Mouse (Mus musculus) MEL (cell line): Measurements from ENCODE around the gene Srcin1. TPM values are rescaled to one million over a fixed set of nuclear protein-coding genes. Genes with fewer than 3 reads are reported as not detected.

ENCODE experiments used
- DNase-seq: peaks from one replicate; pipeline ENCODE4 v3.0.0; 2011; ENCODE audit warnings: low read depth, low spot score
- H3K27ac ChIP-seq: 2 replicates; pipeline ENCODE4 v1.5.1; 2012; ENCODE audit warnings: low read depth, mild to moderate bottlenecking, control low read depth, low read length, moderate library complexity; ENCODE audit not compliant: control insufficient read depth
- H3K27me3 ChIP-seq, 2 experiments: fragments of 150-350 bp in 1 of 2; sonication (generic) in 1 of 2; 2 replicates each; pipeline ENCODE4 v1.6.1; 2012; ENCODE audit warnings: low read length in 2 of 2, mild to moderate bottlenecking in 2 of 2, improper control_type of control experiment in 1 of 2, moderate library complexity in 1 of 2; ENCODE audit not compliant: insufficient read depth in 2 of 2, control insufficient read depth in 1 of 2
- H3K36me3 ChIP-seq, 2 experiments: 2 replicates each; pipeline ENCODE4 v1.6.1; 2012 to 2014; ENCODE audit warnings: low read length in 2 of 2, improper control_type of control experiment in 1 of 2, inconsistent platforms in 1 of 2, mild to moderate bottlenecking in 1 of 2; ENCODE audit not compliant: insufficient read depth in 2 of 2, control insufficient read depth in 1 of 2
- H3K4me1 ChIP-seq, 2 experiments: fragments of 150-350 bp in 1 of 2; sonication (generic) in 1 of 2; 2 replicates each; pipeline ENCODE4 v1.6.1; 2012; ENCODE audit warnings: low read length in 2 of 2, improper control_type of control experiment in 1 of 2, mild to moderate bottlenecking in 1 of 2; ENCODE audit not compliant: insufficient read depth in 2 of 2, control insufficient read depth in 1 of 2
- H3K4me3 ChIP-seq, 2 experiments: fragments of 150-350 bp in 1 of 2; sonication (generic) in 1 of 2; 2 replicates each; pipeline ENCODE4 v1.5.1; 2012; ENCODE audit warnings: low read depth in 2 of 2, low read length in 2 of 2, mild to moderate bottlenecking in 2 of 2, moderate library complexity in 2 of 2, control low read depth in 1 of 2, improper control_type of control experiment in 1 of 2; ENCODE audit not compliant: control insufficient read depth in 1 of 2, insufficient read depth in 1 of 2
- H3K79me2 ChIP-seq: 2 replicates; pipeline ENCODE4 v1.6.1; 2012; ENCODE audit warnings: mild to moderate bottlenecking, low read length, moderate library complexity; ENCODE audit not compliant: control insufficient read depth, poor library complexity, insufficient read depth
- H3K9ac ChIP-seq: 2 replicates; pipeline ENCODE4 v1.6.1; 2012; ENCODE audit warnings: low read depth, mild to moderate bottlenecking, control low read depth, low read length, moderate library complexity; ENCODE audit not compliant: control insufficient read depth, poor library complexity, severe bottlenecking
- H3K9me3 ChIP-seq: fragments of 150-350 bp; sonication (generic); replicated peaks from 2 replicates; pipeline ENCODE4 v1.6.1; 2012; ENCODE audit warnings: mild to moderate bottlenecking, low read length, improper control_type of control experiment, moderate library complexity; ENCODE audit not compliant: insufficient read depth
- BHLHE40 ChIP-seq: IDR thresholded peaks from 2 replicates; pipeline ENCODE4 v1.6.1; 2012; ENCODE audit warnings: low read depth, mild to moderate bottlenecking, inconsistent platforms, low read length, improper control_type of control experiment, borderline replicate concordance
- CHD2 ChIP-seq: IDR thresholded peaks from 2 replicates; pipeline ENCODE4 v1.6.1; 2011; ENCODE audit warnings: low read length, improper control_type of control experiment
- CTCF ChIP-seq, 3 experiments: IDR thresholded peaks in 2 of 3; conservative IDR thresholded peaks in 1 of 3; 2 replicates each; pipeline ENCODE4 v1.5.1; 2011 to 2012; ENCODE audit warnings: low read length in 3 of 3, low read depth in 2 of 3, mild to moderate bottlenecking in 2 of 3, improper control_type of control experiment in 1 of 3, inconsistent platforms in 1 of 3, mixed read lengths in 1 of 3, moderate library complexity in 1 of 3; ENCODE audit not compliant: control insufficient read depth in 1 of 3, insufficient read depth in 1 of 3, poor library complexity in 1 of 3, severe bottlenecking in 1 of 3
- ELF1 ChIP-seq: IDR thresholded peaks from 2 replicates; pipeline ENCODE4 v1.6.1; 2014; ENCODE audit warnings: low read depth, mild to moderate bottlenecking, inconsistent platforms, low read length, improper control_type of control experiment, moderate library complexity
- GABPA ChIP-seq: IDR thresholded peaks from 2 replicates; pipeline ENCODE4 v1.6.1; 2012; ENCODE audit warnings: low read depth, mild to moderate bottlenecking, inconsistent platforms, low read length, improper control_type of control experiment, moderate library complexity
- GATA1 ChIP-seq: IDR thresholded peaks from 2 replicates; pipeline ENCODE4 v1.6.1; 2011; ENCODE audit warnings: low read depth, low read length, improper control_type of control experiment
- JUND ChIP-seq: IDR thresholded peaks from 2 replicates; pipeline ENCODE4 v1.6.1; 2011; ENCODE audit warnings: low read depth, mild to moderate bottlenecking, improper control_type of control experiment, low read length
- KAT2A ChIP-seq: conservative IDR thresholded peaks from 2 replicates; pipeline ENCODE4 v1.6.1; 2012; ENCODE audit warnings: low read depth, low read length, improper control_type of control experiment, inconsistent platforms
- MAFK ChIP-seq: IDR thresholded peaks from 2 replicates; pipeline ENCODE4 v1.6.1; 2011; ENCODE audit warnings: low read depth, mild to moderate bottlenecking, low read length, improper control_type of control experiment, borderline replicate concordance
- MAX ChIP-seq: IDR thresholded peaks from 2 replicates; pipeline ENCODE4 v1.6.1; 2011; ENCODE audit warnings: low read length, improper control_type of control experiment
- MAZ ChIP-seq: IDR thresholded peaks from 2 replicates; pipeline ENCODE4 v1.6.1; 2012; ENCODE audit warnings: low read depth, mild to moderate bottlenecking, inconsistent platforms, low read length, improper control_type of control experiment
- MYC ChIP-seq: IDR thresholded peaks from 2 replicates; pipeline ENCODE4 v1.6.1; 2011; ENCODE audit warnings: low read depth, mild to moderate bottlenecking, low read length, improper control_type of control experiment, moderate library complexity
- POLR2A ChIP-seq, 2 experiments: IDR thresholded peaks; 2 replicates each; pipeline ENCODE4 v1.6.1; 2011 to 2012; ENCODE audit warnings: low read length in 2 of 2, mild to moderate bottlenecking in 2 of 2, control low read depth in 1 of 2, improper control_type of control experiment in 1 of 2, low read depth in 1 of 2, moderate library complexity in 1 of 2; ENCODE audit not compliant: control insufficient read depth in 1 of 2, insufficient read depth in 1 of 2, poor library complexity in 1 of 2
- POLR2AphosphoS5 ChIP-seq: IDR thresholded peaks from 2 replicates; pipeline ENCODE4 v1.6.1; 2012; ENCODE audit warnings: low read depth, borderline replicate concordance, mild to moderate bottlenecking, inconsistent platforms, low read length, moderate library complexity, mixed read lengths
- RAD21 ChIP-seq: IDR thresholded peaks from 2 replicates; pipeline ENCODE4 v1.6.1; 2011; ENCODE audit warnings: mild to moderate bottlenecking, low read depth, low read length, improper control_type of control experiment
- RCOR1 ChIP-seq: IDR thresholded peaks from 2 replicates; pipeline ENCODE4 v1.6.1; 2012; ENCODE audit warnings: low read depth, mild to moderate bottlenecking, inconsistent platforms, low read length, improper control_type of control experiment
- SIN3A ChIP-seq: IDR thresholded peaks from 2 replicates; pipeline ENCODE4 v1.6.1; 2012; ENCODE audit warnings: low read length, improper control_type of control experiment, inconsistent platforms
- SMC3 ChIP-seq: IDR thresholded peaks from 2 replicates; pipeline ENCODE4 v1.6.1; 2011; ENCODE audit warnings: low read depth, low read length, improper control_type of control experiment
- TBP ChIP-seq: IDR thresholded peaks from 2 replicates; pipeline ENCODE4 v1.8.0; 2011; ENCODE audit warnings: low read depth, low read length, improper control_type of control experiment
- UBTF ChIP-seq: IDR thresholded peaks from 2 replicates; pipeline ENCODE4 v1.6.1; 2012; ENCODE audit warnings: low read depth, mild to moderate bottlenecking, inconsistent platforms, low read length, improper control_type of control experiment, moderate library complexity, borderline replicate concordance; ENCODE audit not compliant: insufficient read depth
- USF1 ChIP-seq: IDR thresholded peaks from 2 replicates; pipeline ENCODE4 v1.6.1; 2014; ENCODE audit warnings: low read depth, mild to moderate bottlenecking, inconsistent platforms, low read length, improper control_type of control experiment, moderate library complexity
- USF2 ChIP-seq, 2 experiments: IDR thresholded peaks; 2 replicates each; pipeline ENCODE4 v1.6.1; 2011 to 2012; ENCODE audit warnings: improper control_type of control experiment in 2 of 2, low read length in 2 of 2, borderline replicate concordance in 1 of 2, inconsistent platforms in 1 of 2, low read depth in 1 of 2, mild to moderate bottlenecking in 1 of 2; ENCODE audit not compliant: insufficient read depth in 1 of 2
- ZKSCAN1 ChIP-seq: IDR thresholded peaks from 2 replicates; pipeline ENCODE4 v1.6.1; 2012; ENCODE audit warnings: low read depth, mild to moderate bottlenecking, inconsistent platforms, low read length, improper control_type of control experiment, moderate library complexity
- polyA plus RNA-seq, 2 experiments: library from polyadenylated mRNA; stranded (reverse) in 1 of 2; unstranded in 1 of 2; fragments of >175 nt in 1 of 2; fragments of >200 nt in 1 of 2; gene quantifications; 2 replicates each; pipeline versions ENCODE4 v1.2.1 to v1.2.4; 2012; ENCODE audit warnings: low replicate concordance in 2 of 2, low read depth in 1 of 2; ENCODE audit not compliant: insufficient read length in 2 of 2, insufficient read depth in 1 of 2, missing spikeins in 1 of 2
- total RNA-seq: library from RNA; depleted of rRNA; stranded (reverse); fragments of 300-350 nt; gene quantifications from 2 replicates; pipeline ENCODE4 v1.2.3, GENCODE M21; 2012; rRNA removed

Gene Srcin1
- total and polyA plus RNA-seq, 3 experiments = 0.04 to 0.10 TPM; not detected in 1

- H3K9ac ChIP-seq = no peak overlapping the region
- no peak overlapping the region for H3K27ac ChIP-seq
- H3K27me3 ChIP-seq = no peaks in the 10 kb centered on the region
- H3K4me1 ChIP-seq = no peaks in the 10 kb centered on the region
- no peak for DNase-seq
- no peak for TF ChIP-seq CHD2
- TF ChIP-seq ZKSCAN1 = no peak
- TF ChIP-seq JUND = no peak
- TF ChIP-seq ELF1 = no peak
- peak in 2 of 3 experiments; percentile 20 to 28; a peak in 3 of 6 replicates for TF ChIP-seq CTCF (IDR thresholded peaks at IDR 0.05 in 2 of 3, conservative IDR thresholded peaks at IDR 0.05 in 1 of 3; ENCODE audit: control insufficient read depth in 1 of 3, insufficient read depth in 1 of 3, low read depth in 2 of 3, low read length in 3 of 3, poor library complexity in 1 of 3, severe bottlenecking in 1 of 3)
- no peaks in the 10 kb centered on the region for H3K36me3 ChIP-seq
- H3K4me3 ChIP-seq = no peak overlapping the region
- H3K79me2 ChIP-seq = no peaks in the 10 kb centered on the region
- no peaks in the 10 kb centered on the region for H3K9me3 ChIP-seq
Observed at GRCm38 (mm10) chr11:97462538-97462937, 113.4 kb downstream of the Srcin1 start.

GRCm38 (mm10) chr11:97461307-97461820 is 114.6 kb downstream of the Srcin1 start:
- TF ChIP-seq ELF1 (no peak), UBTF (no peak), SIN3A (no peak), SMC3 (no peak), RCOR1 (no peak), TBP (no peak), MAFK (no peak), BHLHE40 (no peak), RAD21 (no peak), MYC (no peak), USF2 (IDR thresholded peaks at IDR 0.05; ENCODE audit: borderline replicate concordance in 1 of 2, insufficient read depth in 1 of 2, low read depth in 1 of 2, low read length in 2 of 2) (no peak), GABPA (no peak), POLR2AphosphoS5 (no peak), GATA1 (no peak), KAT2A (no peak), MAX (no peak), USF1 (no peak), POLR2A (IDR thresholded peaks at IDR 0.05; ENCODE audit: control insufficient read depth in 1 of 2, insufficient read depth in 1 of 2, low read depth in 1 of 2, low read length in 2 of 2, poor library complexity in 1 of 2) (no peak), MAZ (no peak)
- no peak overlapping the region for H3K9ac ChIP-seq
- no peak overlapping the region for H3K4me3 ChIP-seq
- no peak for DNase-seq
- H3K36me3 ChIP-seq = no peaks in the 10 kb centered on the region
- H3K27ac ChIP-seq = no peak overlapping the region
- no peaks in the 10 kb centered on the region for H3K27me3 ChIP-seq
- H3K9me3 ChIP-seq = no peaks in the 10 kb centered on the region
- no peaks in the 10 kb centered on the region for H3K4me1 ChIP-seq
- no peaks in the 10 kb centered on the region for H3K79me2 ChIP-seq

Other genes starting within 250 kb of the Srcin1 start
- gene Gpr179, start 224.1 kb downstream of the Srcin1 start, total RNA-seq = under 0.01 and 0.04 TPM in 2 replicates
- under 1 TPM in 1 of 2 experiments, not detected in 1; 0.01 TPM for gene Gpr179, start 224.1 kb downstream of the Srcin1 start, polyA plus RNA-seq
- 18.7 and 21.0 TPM in 2 replicates for gene Socs7, start 213.6 kb downstream of the Srcin1 start, total RNA-seq
- 10 to 100 TPM in 1 of 2 experiments, not detected in 1; 19.3 TPM for gene Socs7, start 213.6 kb downstream of the Srcin1 start, polyA plus RNA-seq
- 1.7 and 1.8 TPM in 2 replicates for gene Arhgap23, start 160.7 kb downstream of the Srcin1 start, total RNA-seq
- 1 to 10 TPM in 1 of 2 experiments, not detected in 1; 7.5 TPM for gene Arhgap23, start 160.7 kb downstream of the Srcin1 start, polyA plus RNA-seq
- gene 4933428G20Rik, start 75.8 kb downstream of the Srcin1 start, total RNA-seq = not detected in 2 replicates
- gene 4933428G20Rik, start 75.8 kb downstream of the Srcin1 start, polyA plus RNA-seq = under 1 TPM in 1 of 2 experiments, not detected in 1; 0.15 TPM
- not detected in 2 replicates for gene Epop, start 53.5 kb upstream of the Srcin1 start, total RNA-seq
- not detected for gene Epop, start 53.5 kb upstream of the Srcin1 start, polyA plus RNA-seq
- gene Mllt6, start 87.2 kb upstream of the Srcin1 start, total RNA-seq = 15.1 and 17.2 TPM in 2 replicates
- 10 to 100 TPM in 1 of 2 experiments, not detected in 1; 17.6 TPM for gene Mllt6, start 87.2 kb upstream of the Srcin1 start, polyA plus RNA-seq
- gene Cisd3, start 109.6 kb upstream of the Srcin1 start, total RNA-seq = 1.5 and 1.7 TPM in 2 replicates
- gene Cisd3, start 109.6 kb upstream of the Srcin1 start, polyA plus RNA-seq = 1 to 10 TPM in 1 of 2 experiments, not detected in 1; 6.1 TPM
- gene Pcgf2, start 124.3 kb upstream of the Srcin1 start, total RNA-seq = 12.3 and 20.0 TPM in 2 replicates
- 10 to 100 TPM in 1 of 2 experiments, not detected in 1; 38.7 TPM for gene Pcgf2, start 124.3 kb upstream of the Srcin1 start, polyA plus RNA-seq
- 914 and 1,101 TPM in 2 replicates for gene Psmb3, start 127.2 kb upstream of the Srcin1 start, total RNA-seq
- gene Psmb3, start 127.2 kb upstream of the Srcin1 start, polyA plus RNA-seq = 100 to 1,000 TPM in 1 of 2 experiments, not detected in 1; 648 TPM
- gene Pip4k2b, start 168.5 kb upstream of the Srcin1 start, total RNA-seq = 34.7 and 40.2 TPM in 2 replicates
- 10 to 100 TPM; 43.4 to 57.3 TPM for gene Pip4k2b, start 168.5 kb upstream of the Srcin1 start, polyA plus RNA-seq
- gene Cwc25, start 190.4 kb upstream of the Srcin1 start, total RNA-seq = 18.1 and 20.8 TPM in 2 replicates
- 10 to 100 TPM in 1 of 2 experiments, not detected in 1; 16.7 TPM for gene Cwc25, start 190.4 kb upstream of the Srcin1 start, polyA plus RNA-seq
- 0.69 TPM in 2 replicates for gene 1700001P01Rik, start 199.7 kb upstream of the Srcin1 start, total RNA-seq
- under 1 TPM in 1 of 2 experiments, not detected in 1; 0.43 TPM for gene 1700001P01Rik, start 199.7 kb upstream of the Srcin1 start, polyA plus RNA-seq
- gene Rpl23, start 206.3 kb upstream of the Srcin1 start, total RNA-seq = 1,922 and 2,072 TPM in 2 replicates
- gene Rpl23, start 206.3 kb upstream of the Srcin1 start, polyA plus RNA-seq = 100 to 1,000 TPM in 1 of 2 experiments, not detected in 1; 921 TPM
- gene Lasp1, start 222.8 kb upstream of the Srcin1 start, total RNA-seq = 13.3 and 15.2 TPM in 2 replicates
- gene Lasp1, start 222.8 kb upstream of the Srcin1 start, polyA plus RNA-seq = 10 to 100 TPM in 1 of 2 experiments, not detected in 1; 38.7 TPM